10 mouse cellular contexts compared by ENCODE assay signal in genomic region chr12:80247067-80247466, GRCm38 (mm10). TPM values are rescaled to one million over a fixed set of nuclear protein-coding genes. Genes with fewer than 3 reads are reported as not detected.
DNase-seq lines count a peak whose midpoint lies in the region; ATAC-seq and TF ChIP-seq lines count a peak whose summit lies in the region.
"Had no signal": no experiment of that assay in that cellular context is flagged by ENCODE, and none has a peak within 500 bp of the region (broad histone marks: within the 10 kb centered on the region; RNA-seq: fewer than 3 reads in every experiment).

No protein-coding gene starts in this region.

- no peak for TF ChIP-seq CTCF in intestine, postnatal 0 days (IDR thresholded peaks at IDR 0.05; ENCODE audit: low read depth)

- no peaks in the 10 kb centered on the region for H3K9me3 ChIP-seq in intestine, embryonic 16.5 days (ENCODE audit: control insufficient read depth, low read length)
- no peaks in the 10 kb centered on the region for H3K9me3 ChIP-seq in intestine, postnatal 0 days (ENCODE audit: control insufficient read depth)
- H3K9me3 ChIP-seq in embryonic facial prominence, embryonic 10.5 days = no peaks in the 10 kb centered on the region
- H3K9me3 ChIP-seq: liver, embryonic 13.5 days had no signal

- peak overlapping the region; percentile 2; the same call in 1 of the 2 replicates for H3K27ac ChIP-seq in intestine, embryonic 16.5 days (ENCODE audit: low read length)
- no peak overlapping the region for H3K27ac ChIP-seq in intestine, postnatal 0 days (ENCODE audit: low read depth, low read length)
- 0 out of 2 replicates have a peak overlapping the region, but pooled peaks have one; percentile 26 for H3K27ac ChIP-seq in embryonic facial prominence, embryonic 10.5 days (replicated peaks)
- H3K27ac ChIP-seq: liver, embryonic 13.5 days had no signal

- 67% methylated on average over 5 of the region's 5 CpGs for WGBS in intestine, embryonic 16.5 days
- 67% methylated on average over 5 of the region's 5 CpGs for WGBS in intestine, postnatal 0 days
- 89% methylated on average over 5 of the region's 5 CpGs for WGBS in embryonic facial prominence, embryonic 10.5 days

- DNase-seq in Muller cell, postnatal 12 days (ENCODE audit: inconsistent ontology term) = peak; percentile 58
- no peak for DNase-seq in embryonic facial prominence, embryonic 10.5 days (ENCODE audit: low spot score)
- peak; percentile 54 to 66 for DNase-seq in heart, postnatal 10 days
- DNase-seq in adrenal gland, postnatal 36 days = no peak
- DNase-seq: adrenal gland, adult 8-10 months; liver, embryonic 13.5 days; spleen, adult 18-20 months had no signal

- intact Hi-C loops in heart, postnatal 10 days (cut with DNase I) = no loop called here

- H3K9ac ChIP-seq in intestine, embryonic 16.5 days (ENCODE audit: low read depth, low read length) = no peak overlapping the region
- H3K9ac ChIP-seq in intestine, postnatal 0 days (ENCODE audit: low read depth, low read length) = no peak overlapping the region
- H3K9ac ChIP-seq: liver, embryonic 13.5 days had no signal

- H3K4me3 ChIP-seq in intestine, embryonic 16.5 days (ENCODE audit: low read length) = no peak overlapping the region
- no peak overlapping the region for H3K4me3 ChIP-seq in intestine, postnatal 0 days (ENCODE audit: low read depth, low read length)
- no peak overlapping the region for H3K4me3 ChIP-seq in embryonic facial prominence, embryonic 10.5 days
- H3K4me3 ChIP-seq: liver, embryonic 13.5 days had no signal

- peaks cover 76% of the 10 kb centered on the region for H3K4me1 ChIP-seq in intestine, embryonic 16.5 days (ENCODE audit: control insufficient read depth, insufficient read depth, low read length)
- peaks cover 24% of the 10 kb centered on the region for H3K4me1 ChIP-seq in intestine, postnatal 0 days (replicated peaks; ENCODE audit: control insufficient read depth, insufficient read depth, low read length)
- peaks cover 55% of the 10 kb centered on the region for H3K4me1 ChIP-seq in embryonic facial prominence, embryonic 10.5 days

- no peaks in the 10 kb centered on the region for H3K27me3 ChIP-seq in intestine, embryonic 16.5 days (replicated peaks; ENCODE audit: control insufficient read depth, insufficient read depth, low read length)
- H3K27me3 ChIP-seq in intestine, postnatal 0 days (replicated peaks; ENCODE audit: control insufficient read depth, insufficient read depth, low read length) = no peaks in the 10 kb centered on the region
- H3K27me3 ChIP-seq in embryonic facial prominence, embryonic 10.5 days (replicated peaks; ENCODE audit: low read depth, poor library complexity, severe bottlenecking) = no peaks in the 10 kb centered on the region
- H3K27me3 ChIP-seq: liver, embryonic 13.5 days had no signal

- no peak overlapping the region for H3K4me2 ChIP-seq in intestine, embryonic 16.5 days (ENCODE audit: low read depth, low read length)
- H3K4me2 ChIP-seq in intestine, postnatal 0 days (replicated peaks; ENCODE audit: low read depth) = no peak overlapping the region
- H3K4me2 ChIP-seq: liver, embryonic 13.5 days had no signal

- ATAC-seq in intestine, embryonic 16.5 days = no peak
- no peak for ATAC-seq in intestine, postnatal 0 days
- no peak for ATAC-seq in granulocyte monocyte progenitor cell, adult 5-6 weeks (replicated peaks; ENCODE audit: poor library complexity, severe bottlenecking)

- no peaks in the 10 kb centered on the region for H3K36me3 ChIP-seq in intestine, embryonic 16.5 days (ENCODE audit: control insufficient read depth, insufficient read depth, low read length)
- H3K36me3 ChIP-seq in intestine, postnatal 0 days (ENCODE audit: control insufficient read depth, insufficient read depth) = 0 out of 2 replicates have a peak, but pooled peaks cover 12% of the 10 kb centered on the region
- H3K36me3 ChIP-seq in embryonic facial prominence, embryonic 10.5 days (replicated peaks) = peaks cover 45% of the 10 kb centered on the region
- H3K36me3 ChIP-seq: liver, embryonic 13.5 days had no signal

RNA-seq across cellular contexts. Expression of gene Actn1, which starts 13.1 kb away (rescaled TPM):
- 44.5 and 46.8 TPM in 2 replicates for polyA plus RNA-seq in intestine, embryonic 16.5 days (2015; fragmentation: Nextera tagmentation; extraction: Ambion mirVana)
- 28.7 and 29.3 TPM in 2 replicates for polyA plus RNA-seq in intestine, postnatal 0 days (2015; fragmentation: Nextera tagmentation; extraction: Ambion mirVana)
- 38.2 and 39.3 TPM in 2 replicates for polyA plus RNA-seq in embryonic facial prominence, embryonic 10.5 days (2016; fragmentation: Nextera tagmentation; extraction: Ambion mirVana)
- 10 to 100 TPM; 70.7 to 71.9 TPM for total RNA-seq in heart, postnatal 10 days (2021)
- 14.7 and 18.2 TPM in 2 replicates for total RNA-seq in granulocyte monocyte progenitor cell, adult 5-6 weeks (2014; fragmentation: Nextera tagmentation)
- total RNA-seq in granulocyte monocyte progenitor cell, adult 5-6 weeks (2017) = 10.1 and 13.9 TPM in 2 replicates
- 10 to 100 TPM; 31.2 to 46.1 TPM for total RNA-seq in adrenal gland, postnatal 36 days (2021)

Comparison
In these comparisons a context has a peak if more than half of its experiments do, and no peak if none do; other contexts are left out.
1. DNase-seq: peak in Muller cell, postnatal 12 days (single experiment) and heart, postnatal 10 days (2 of 2); none in embryonic facial prominence, embryonic 10.5 days (single experiment) and adrenal gland, postnatal 36 days (0 of 2).